Mouse (Mus musculus) kidney, postnatal 10 days (tissue): ENCODE data around the gene 6330403K07Rik.

Experiments used
- DNase-seq: peaks from one replicate; pipeline ENCODE4 v3.0.0; 2021; ENCODE audit warnings: mixed read lengths

Gene 6330403K07Rik

GRCm38 (mm10) chr11:70982030-70982429, 51.3 kb downstream of the 6330403K07Rik start:
- DNase-seq = no peak
